Mouse (Mus musculus) olfactory bulb, adult 2 months (tissue): Measurements from ENCODE around the gene Snx17.

Source experiments
- CTCF ChIP-seq: fragments of 200-500 bp; IDR thresholded peaks from 2 replicates; pipeline ENCODE4 v1.5.1; 2012; ENCODE audit warnings: low read depth, mild to moderate bottlenecking, low read length, moderate library complexity; ENCODE audit not compliant: insufficient read depth
- POLR2A ChIP-seq: fragments of 200-500 bp; IDR thresholded peaks from 2 replicates; pipeline ENCODE4 v1.6.1; 2012; ENCODE audit warnings: mild to moderate bottlenecking, low read depth, low read length, moderate library complexity; ENCODE audit not compliant: insufficient read depth

DNA sequence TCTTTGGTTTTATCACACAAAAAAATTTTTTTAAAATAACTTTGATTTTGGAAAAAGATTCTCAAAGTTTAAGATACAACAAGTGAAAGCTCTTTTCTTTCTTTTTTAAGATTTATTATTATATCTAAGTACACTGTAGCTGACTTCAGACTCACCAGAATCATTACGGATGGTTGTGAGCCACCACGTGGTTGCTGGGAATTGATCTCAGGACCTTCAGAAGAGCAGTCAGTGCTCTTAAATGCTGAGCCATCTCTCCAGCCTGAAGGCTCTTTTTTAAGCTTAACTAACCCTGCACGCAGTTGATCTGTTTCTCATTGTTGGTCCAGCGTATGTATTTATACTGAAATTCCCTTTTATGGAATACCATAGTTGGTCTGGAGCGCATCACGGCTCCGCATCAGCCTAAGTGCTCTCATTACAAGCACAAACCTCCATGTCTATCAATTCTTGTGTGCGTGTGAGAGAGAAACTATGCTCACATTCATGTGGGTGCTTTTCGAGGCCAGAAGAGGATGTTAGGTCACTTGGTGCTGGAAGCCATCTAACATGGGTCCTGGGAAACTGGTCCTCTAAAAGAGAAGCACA lies 11.8 kb upstream of the Snx17 start:
- TF ChIP-seq CTCF (no peak), POLR2A (no peak)
